Mouse (Mus musculus): ENCODE data around the gene Tmem161a. TPM values are rescaled to one million over a fixed set of nuclear protein-coding genes. Genes with fewer than 3 reads are reported as not detected.

The Tmem161a gene
- polyA plus RNA-seq, 1 experiment = 57.8 TPM

- Histone ChIP-seq H3ac (ENCODE audit: control insufficient read depth, insufficient read length, low read depth) (no peak overlapping the region), H3K36me3 (ENCODE audit: control insufficient read depth, insufficient read depth) (no peaks in the 10 kb centered on the region), H3K79me2 (ENCODE audit: control insufficient read depth, insufficient read depth) (no peaks in the 10 kb centered on the region), H3K79me3 (ENCODE audit: low read depth) (no peaks in the 10 kb centered on the region), H3K4me3 (ENCODE audit: insufficient read depth, poor library complexity, severe bottlenecking) (no peak overlapping the region), H3K27me3 (ENCODE audit: control insufficient read depth, insufficient read depth, insufficient read length) (peaks cover 23% of the 10 kb centered on the region)
- no peak for TF ChIP-seq USF1 (IDR thresholded peaks at IDR 0.05; ENCODE audit: low read depth)
- TF ChIP-seq MYOD1 (IDR thresholded peaks at IDR 0.05; ENCODE audit: control insufficient read depth, insufficient read length, low read depth) = no peak
- peak; percentile 79 for TF ChIP-seq CTCF (IDR thresholded peaks at IDR 0.05; ENCODE audit: control insufficient read depth, insufficient read depth, insufficient read length)
- no peak for TF ChIP-seq CEBPB (IDR thresholded peaks at IDR 0.05; ENCODE audit: low read depth)
- TF ChIP-seq FOSL1 (IDR thresholded peaks at IDR 0.05; ENCODE audit: insufficient read depth, low read length, poor library complexity, severe bottlenecking) = no peak
- TF ChIP-seq MYOG (IDR thresholded peaks at IDR 0.05; ENCODE audit: control insufficient read depth, extremely low read depth, insufficient read length) = no peak
Observed at GRCm38 (mm10) chr8:70166504-70167110, 5.5 kb upstream of the Tmem161a start.

- Histone ChIP-seq H3K79me2 (ENCODE audit: control insufficient read depth, insufficient read depth) (peaks cover 26% of the 10 kb centered on the region), H3ac (ENCODE audit: control insufficient read depth, insufficient read length, low read depth) (no peak overlapping the region), H3K36me3 (ENCODE audit: control insufficient read depth, insufficient read depth) (no peaks in the 10 kb centered on the region), H3K4me3 (ENCODE audit: insufficient read depth, poor library complexity, severe bottlenecking) (no peak overlapping the region), H3K79me3 (ENCODE audit: low read depth) (peaks cover 6% of the 10 kb centered on the region), H3K27me3 (ENCODE audit: control insufficient read depth, insufficient read depth, insufficient read length) (peaks cover 3% of the 10 kb centered on the region)
- TF ChIP-seq USF1 (IDR thresholded peaks at IDR 0.05; ENCODE audit: low read depth) (no peak), FOSL1 (IDR thresholded peaks at IDR 0.05; ENCODE audit: insufficient read depth, low read length, poor library complexity, severe bottlenecking) (no peak), CEBPB (IDR thresholded peaks at IDR 0.05; ENCODE audit: low read depth) (no peak), MYOG (IDR thresholded peaks at IDR 0.05; ENCODE audit: control insufficient read depth, extremely low read depth, insufficient read length) (no peak), MAX (IDR thresholded peaks at IDR 0.05) (no peak), CTCF (IDR thresholded peaks at IDR 0.05; ENCODE audit: control insufficient read depth, insufficient read depth, insufficient read length) (no peak), MYOD1 (IDR thresholded peaks at IDR 0.05; ENCODE audit: control insufficient read depth, insufficient read length, low read depth) (no peak)
Observed at GRCm38 (mm10) chr8:70170116-70170515, 2.0 kb upstream of the Tmem161a start.

GRCm38 (mm10) chr8:70170748-70171147, 1.4 kb upstream of the Tmem161a start:
- H3K79me3 ChIP-seq (ENCODE audit: low read depth) = peaks cover 6% of the 10 kb centered on the region
- TF ChIP-seq MYOG (IDR thresholded peaks at IDR 0.05; ENCODE audit: control insufficient read depth, extremely low read depth, insufficient read length) = no peak
- no peak for TF ChIP-seq USF1 (IDR thresholded peaks at IDR 0.05; ENCODE audit: low read depth)
- TF ChIP-seq FOSL1 (IDR thresholded peaks at IDR 0.05; ENCODE audit: insufficient read depth, low read length, poor library complexity, severe bottlenecking) = no peak
- TF ChIP-seq MAX (IDR thresholded peaks at IDR 0.05) = no peak

GRCm38 (mm10) chr8:70171240-70171639, 916 bp upstream of the Tmem161a start:
- no peak overlapping the region for H3ac ChIP-seq (ENCODE audit: control insufficient read depth, insufficient read length, low read depth)
- H3K79me3 ChIP-seq (ENCODE audit: low read depth) = peaks cover 6% of the 10 kb centered on the region
- TF ChIP-seq USF1 (IDR thresholded peaks at IDR 0.05; ENCODE audit: low read depth) (no peak), MYOG (IDR thresholded peaks at IDR 0.05; ENCODE audit: control insufficient read depth, extremely low read depth, insufficient read length) (no peak), FOSL1 (IDR thresholded peaks at IDR 0.05; ENCODE audit: insufficient read depth, low read length, poor library complexity, severe bottlenecking) (no peak), CEBPB (IDR thresholded peaks at IDR 0.05; ENCODE audit: low read depth) (no peak), CTCF (IDR thresholded peaks at IDR 0.05; ENCODE audit: control insufficient read depth, insufficient read depth, insufficient read length) (no peak), MYOD1 (IDR thresholded peaks at IDR 0.05; ENCODE audit: control insufficient read depth, insufficient read length, low read depth) (no peak), MAX (IDR thresholded peaks at IDR 0.05) (no peak)
- H3K27me3 ChIP-seq (ENCODE audit: control insufficient read depth, insufficient read depth, insufficient read length) = no peaks in the 10 kb centered on the region
- no peaks in the 10 kb centered on the region for H3K36me3 ChIP-seq (ENCODE audit: control insufficient read depth, insufficient read depth)
- peaks cover 26% of the 10 kb centered on the region for H3K79me2 ChIP-seq (ENCODE audit: control insufficient read depth, insufficient read depth)
- H3K4me3 ChIP-seq (ENCODE audit: insufficient read depth, poor library complexity, severe bottlenecking) = no peak overlapping the region

More at GRCm38 (mm10) chr8:70170748-70171147, 1.4 kb upstream of the Tmem161a start:
- no peak overlapping the region for H3K4me3 ChIP-seq (ENCODE audit: insufficient read depth, poor library complexity, severe bottlenecking)
- H3K79me2 ChIP-seq (ENCODE audit: control insufficient read depth, insufficient read depth) = peaks cover 26% of the 10 kb centered on the region
- H3K27me3 ChIP-seq (ENCODE audit: control insufficient read depth, insufficient read depth, insufficient read length) = peaks cover 3% of the 10 kb centered on the region
- no peaks in the 10 kb centered on the region for H3K36me3 ChIP-seq (ENCODE audit: control insufficient read depth, insufficient read depth)
- H3ac ChIP-seq (ENCODE audit: control insufficient read depth, insufficient read length, low read depth) = no peak overlapping the region

GRCm38 (mm10) chr8:70173320-70173719, 1.2 kb downstream of the Tmem161a start:
- H3K27me3 ChIP-seq (ENCODE audit: control insufficient read depth, insufficient read depth, insufficient read length) = no peaks in the 10 kb centered on the region
- H3K4me3 ChIP-seq (ENCODE audit: insufficient read depth, poor library complexity, severe bottlenecking) = no peak overlapping the region
- H3K79me2 ChIP-seq (ENCODE audit: control insufficient read depth, insufficient read depth) = peaks cover 26% of the 10 kb centered on the region
- H3K79me3 ChIP-seq (ENCODE audit: low read depth) = peaks cover 6% of the 10 kb centered on the region
- H3ac ChIP-seq (ENCODE audit: control insufficient read depth, insufficient read length, low read depth) = no peak overlapping the region
- peaks cover 4% of the 10 kb centered on the region for H3K36me3 ChIP-seq (ENCODE audit: control insufficient read depth, insufficient read depth)
- TF ChIP-seq USF1 (IDR thresholded peaks at IDR 0.05; ENCODE audit: low read depth) = no peak

- H3K79me2 ChIP-seq (ENCODE audit: control insufficient read depth, insufficient read depth) = peaks cover 26% of the 10 kb centered on the region
- no peak for TF ChIP-seq FOSL1 (IDR thresholded peaks at IDR 0.05; ENCODE audit: insufficient read depth, low read length, poor library complexity, severe bottlenecking)
- TF ChIP-seq CEBPB (IDR thresholded peaks at IDR 0.05; ENCODE audit: low read depth) = no peak
- no peak for TF ChIP-seq CTCF (IDR thresholded peaks at IDR 0.05; ENCODE audit: control insufficient read depth, insufficient read depth, insufficient read length)
- TF ChIP-seq USF1 (IDR thresholded peaks at IDR 0.05; ENCODE audit: low read depth) = no peak
- no peak for TF ChIP-seq MAX (IDR thresholded peaks at IDR 0.05)
- TF ChIP-seq MYOG (IDR thresholded peaks at IDR 0.05; ENCODE audit: control insufficient read depth, extremely low read depth, insufficient read length) = no peak
- no peak for TF ChIP-seq MYOD1 (IDR thresholded peaks at IDR 0.05; ENCODE audit: control insufficient read depth, insufficient read length, low read depth)
- no peaks in the 10 kb centered on the region for H3K27me3 ChIP-seq (ENCODE audit: control insufficient read depth, insufficient read depth, insufficient read length)
- H3K36me3 ChIP-seq (ENCODE audit: control insufficient read depth, insufficient read depth) = peaks cover 8% of the 10 kb centered on the region
- H3ac ChIP-seq (ENCODE audit: control insufficient read depth, insufficient read length, low read depth) = no peak overlapping the region
- H3K79me3 ChIP-seq (ENCODE audit: low read depth) = peaks cover 6% of the 10 kb centered on the region
- H3K4me3 ChIP-seq (ENCODE audit: insufficient read depth, poor library complexity, severe bottlenecking) = no peak overlapping the region
Observed at GRCm38 (mm10) chr8:70174079-70174478, 1.9 kb downstream of the Tmem161a start.
